Mouse (Mus musculus) MEL (cell line): ENCODE data around the gene Pik3cg.

Experiments
- CTCF ChIP-seq, 3 experiments: IDR thresholded peaks in 2 of 3; conservative IDR thresholded peaks in 1 of 3; 2 replicates each; pipeline ENCODE4 v1.5.1; 2011 to 2012; ENCODE audit warnings: low read length in 3 of 3, low read depth in 2 of 3, mild to moderate bottlenecking in 2 of 3, improper control_type of control experiment in 1 of 3, inconsistent platforms in 1 of 3, mixed read lengths in 1 of 3, moderate library complexity in 1 of 3; ENCODE audit not compliant: control insufficient read depth in 1 of 3, insufficient read depth in 1 of 3, poor library complexity in 1 of 3, severe bottlenecking in 1 of 3
- E2F4 ChIP-seq: IDR thresholded peaks from 2 replicates; pipeline ENCODE4 v1.6.1; 2011; ENCODE audit warnings: low read depth, low read length, improper control_type of control experiment, borderline replicate concordance
- EP300 ChIP-seq, 2 experiments: IDR thresholded peaks; 2 replicates each; pipeline ENCODE4 v1.6.1; 2011; ENCODE audit warnings: improper control_type of control experiment in 2 of 2, low read length in 2 of 2, low read depth in 1 of 2, mild to moderate bottlenecking in 1 of 2
- ETS1 ChIP-seq: IDR thresholded peaks from 2 replicates; pipeline ENCODE4 v1.6.1; 2012; ENCODE audit warnings: low read depth, mild to moderate bottlenecking, inconsistent platforms, low read length, improper control_type of control experiment, moderate library complexity
- HCFC1 ChIP-seq: IDR thresholded peaks from 2 replicates; pipeline ENCODE4 v1.6.1; 2012; ENCODE audit warnings: low read depth, mild to moderate bottlenecking, inconsistent platforms, low read length, improper control_type of control experiment, moderate library complexity
- JUND ChIP-seq: IDR thresholded peaks from 2 replicates; pipeline ENCODE4 v1.6.1; 2011; ENCODE audit warnings: low read depth, mild to moderate bottlenecking, improper control_type of control experiment, low read length
- MAFK ChIP-seq: IDR thresholded peaks from 2 replicates; pipeline ENCODE4 v1.6.1; 2011; ENCODE audit warnings: low read depth, mild to moderate bottlenecking, low read length, improper control_type of control experiment, borderline replicate concordance
- MAZ ChIP-seq: IDR thresholded peaks from 2 replicates; pipeline ENCODE4 v1.6.1; 2012; ENCODE audit warnings: low read depth, mild to moderate bottlenecking, inconsistent platforms, low read length, improper control_type of control experiment
- NRF1 ChIP-seq: IDR thresholded peaks from 2 replicates; pipeline ENCODE4 v1.6.1; 2014; ENCODE audit warnings: low read depth, mild to moderate bottlenecking, inconsistent platforms, low read length, improper control_type of control experiment, moderate library complexity; ENCODE audit not compliant: poor library complexity, insufficient read depth, severe bottlenecking
- POLR2A ChIP-seq, 2 experiments: IDR thresholded peaks; 2 replicates each; pipeline ENCODE4 v1.6.1; 2011 to 2012; ENCODE audit warnings: low read length in 2 of 2, mild to moderate bottlenecking in 2 of 2, control low read depth in 1 of 2, improper control_type of control experiment in 1 of 2, low read depth in 1 of 2, moderate library complexity in 1 of 2; ENCODE audit not compliant: control insufficient read depth in 1 of 2, insufficient read depth in 1 of 2, poor library complexity in 1 of 2
- SIN3A ChIP-seq: IDR thresholded peaks from 2 replicates; pipeline ENCODE4 v1.6.1; 2012; ENCODE audit warnings: low read length, improper control_type of control experiment, inconsistent platforms
- TAL1 ChIP-seq: IDR thresholded peaks from 2 replicates; pipeline ENCODE4 v1.6.1; 2012; ENCODE audit warnings: mild to moderate bottlenecking, inconsistent platforms, low read length, moderate library complexity, mixed read lengths
- ZMIZ1 ChIP-seq: IDR thresholded peaks from 2 replicates; pipeline ENCODE4 v1.6.1; 2012; ENCODE audit warnings: low read depth, mild to moderate bottlenecking, inconsistent platforms, low read length, improper control_type of control experiment, moderate library complexity
- ZNF384 ChIP-seq: IDR thresholded peaks from 2 replicates; pipeline ENCODE4 v1.6.1; 2012; ENCODE audit warnings: low read depth, mild to moderate bottlenecking, inconsistent platforms, low read length, improper control_type of control experiment

- TF ChIP-seq CTCF (IDR thresholded peaks at IDR 0.05 in 2 of 3, conservative IDR thresholded peaks at IDR 0.05 in 1 of 3; ENCODE audit: control insufficient read depth in 1 of 3, insufficient read depth in 1 of 3, low read depth in 2 of 3, low read length in 3 of 3, poor library complexity in 1 of 3, severe bottlenecking in 1 of 3) (no peak), ETS1 (no peak), POLR2A (IDR thresholded peaks at IDR 0.05; ENCODE audit: control insufficient read depth in 1 of 2, insufficient read depth in 1 of 2, low read depth in 1 of 2, low read length in 2 of 2, poor library complexity in 1 of 2) (no peak), SIN3A (no peak), ZNF384 (no peak), E2F4 (no peak), MAZ (no peak), TAL1 (no peak), EP300 (IDR thresholded peaks at IDR 0.05; ENCODE audit: low read depth in 1 of 2, low read length in 2 of 2) (no peak), ZMIZ1 (no peak), NRF1 (no peak), MAFK (no peak), HCFC1 (no peak), JUND (no peak)
These were observed 3.7 kb upstream of the Pik3cg start for GRCm38 (mm10) chr12:32212156-32212555.
